Mouse (Mus musculus): ENCODE measurements around the gene Edn2.

- no peak for TF ChIP-seq CTCF (conservative IDR thresholded peaks at IDR 0.05; ENCODE audit: low read length)
- no peak for TF ChIP-seq NANOG (IDR thresholded peaks at IDR 0.05; ENCODE audit: borderline replicate concordance, low read length)
Observed at GRCm38 (mm10) chr4:120194026-120194425, 33.0 kb downstream of the Edn2 start.

Measured in E14TG2a.4 (cell line).